Mouse (Mus musculus): ENCODE measurements around the gene Dner. TPM values are rescaled to one million over a fixed set of nuclear protein-coding genes. Genes with fewer than 3 reads are reported as not detected.

Gene Dner
- polyA plus RNA-seq, 1 experiment from 2014 or later = 301 TPM

GRCm38 (mm10) chr1:84463976-84464662, 231.9 kb downstream of the Dner start:
- no peaks in the 10 kb centered on the region for H3K27me3 ChIP-seq (ENCODE audit: control insufficient read depth, insufficient read depth, low read length)
- WGBS = 90% methylated on average over 5 of the region's 5 CpGs

DNA sequence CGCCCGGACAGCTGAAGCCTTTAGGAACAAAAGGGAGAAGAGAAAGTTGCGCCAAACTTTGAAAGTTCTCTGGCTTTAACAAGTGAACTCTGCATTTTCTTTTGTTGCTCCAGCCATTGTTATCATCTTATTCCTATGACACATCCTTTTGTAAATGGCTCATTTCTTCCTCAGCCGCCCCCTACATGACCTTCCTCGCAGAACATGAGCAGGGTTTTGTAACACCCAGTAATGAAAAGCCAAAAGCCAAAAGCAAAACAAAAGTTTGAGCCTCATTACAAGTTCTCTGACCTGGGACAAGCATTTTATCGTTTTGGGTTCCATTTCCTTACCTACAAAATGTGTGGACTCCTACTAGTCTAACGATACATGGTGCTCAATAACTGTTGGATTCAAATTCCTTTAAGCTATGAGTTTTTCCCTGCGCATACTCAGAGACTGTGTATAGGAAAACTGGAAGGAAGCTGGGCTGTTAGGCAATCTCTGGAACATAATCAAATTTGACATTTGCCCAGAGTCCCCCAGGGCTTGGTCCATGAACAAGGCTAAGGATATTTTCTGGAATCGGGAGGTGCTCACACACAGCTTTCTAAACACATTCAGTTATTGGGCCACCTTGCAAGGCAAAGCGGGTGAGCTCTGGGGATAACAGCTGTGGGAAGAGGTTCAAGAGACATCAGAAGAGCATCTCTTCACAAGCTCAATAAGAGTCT, 246.3 kb downstream of the Dner start:
- Histone ChIP-seq H3K9me3 (ENCODE audit: control insufficient read depth, low read length) (no peaks in the 10 kb centered on the region), H3K4me1 (replicated peaks; ENCODE audit: control insufficient read depth, insufficient read depth, low read length) (no peaks in the 10 kb centered on the region), H3K27me3 (ENCODE audit: control insufficient read depth, insufficient read depth, low read length) (no peaks in the 10 kb centered on the region), H3K36me3 (replicated peaks; ENCODE audit: control insufficient read depth, insufficient read depth) (peaks cover 9% of the 10 kb centered on the region), H3K4me2 (replicated peaks) (no peak overlapping the region), H3K9ac (no peak overlapping the region), H3K27ac (no peak overlapping the region), H3K4me3 (replicated peaks; ENCODE audit: low read length) (no peak overlapping the region)
- 71% methylated on average over 10 of the region's 10 CpGs for WGBS
- no peak for DNase-seq (ENCODE audit: low spot score)
- ATAC-seq (ENCODE audit: low FRiP score) = no peak

More at GRCm38 (mm10) chr1:84463976-84464662, 231.9 kb downstream of the Dner start:
- DNase-seq (ENCODE audit: low spot score) (no peak), ATAC-seq (ENCODE audit: low FRiP score) (no peak)
- Histone ChIP-seq H3K9ac (no peak overlapping the region), H3K4me3 (replicated peaks; ENCODE audit: low read length) (no peak overlapping the region), H3K36me3 (replicated peaks; ENCODE audit: control insufficient read depth, insufficient read depth) (no peaks in the 10 kb centered on the region), H3K4me1 (replicated peaks; ENCODE audit: control insufficient read depth, insufficient read depth, low read length) (0 out of 2 replicates have a peak, but pooled peaks cover 4% of the 10 kb centered on the region), H3K9me3 (ENCODE audit: control insufficient read depth, low read length) (no peaks in the 10 kb centered on the region), H3K4me2 (replicated peaks) (no peak overlapping the region), H3K27ac (no peak overlapping the region)

DNA sequence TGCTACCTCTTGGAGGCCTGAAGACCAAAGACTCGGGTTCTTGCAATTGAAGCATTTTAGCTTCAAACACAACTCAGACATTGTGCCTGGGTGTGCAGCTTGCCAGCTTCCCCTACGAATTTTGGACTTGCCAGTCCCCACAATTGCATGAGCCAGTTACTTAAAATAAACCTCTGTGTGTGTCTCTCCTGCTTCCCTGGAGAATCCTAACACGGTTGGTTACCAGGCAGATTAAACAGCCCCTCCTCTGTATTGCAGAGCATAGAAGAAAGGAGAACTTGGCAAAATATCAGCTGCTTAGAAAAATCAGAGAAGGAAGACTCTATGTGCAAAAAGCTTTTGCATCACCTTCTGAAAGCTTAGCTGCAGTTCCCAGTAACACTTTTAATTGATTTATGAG, 252.4 kb downstream of the Dner start:
- DNase-seq (ENCODE audit: low spot score) = no peak

DNA sequence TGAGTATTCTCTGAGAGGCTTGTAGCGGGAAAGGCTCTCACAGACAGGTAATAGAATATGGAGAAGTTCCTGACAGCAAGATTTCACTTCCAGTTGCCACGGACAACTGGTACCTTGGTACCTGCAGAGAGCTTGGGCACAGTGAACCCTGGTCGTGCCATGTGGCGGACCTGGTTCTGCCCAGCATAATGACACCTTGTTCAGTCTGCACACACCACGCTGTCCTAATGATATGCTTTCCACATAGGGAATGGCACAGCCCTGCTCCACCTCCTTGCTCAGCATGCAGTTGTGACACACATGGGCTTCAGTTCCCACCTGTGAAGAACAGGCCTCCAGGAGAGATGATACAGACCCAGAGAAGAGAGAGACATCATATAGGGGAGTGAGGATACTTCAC, 253.0 kb downstream of the Dner start:
- DNase-seq (ENCODE audit: low spot score) = no peak
- no peak overlapping the region for H3K4me3 ChIP-seq (replicated peaks; ENCODE audit: low read length)
- no peaks in the 10 kb centered on the region for H3K27me3 ChIP-seq (ENCODE audit: control insufficient read depth, insufficient read depth, low read length)
- peaks cover 14% of the 10 kb centered on the region for H3K36me3 ChIP-seq (replicated peaks; ENCODE audit: control insufficient read depth, insufficient read depth)
- 95% methylated on average over 5 of the region's 5 CpGs for WGBS
- H3K9ac ChIP-seq = no peak overlapping the region
- H3K4me2 ChIP-seq (replicated peaks) = no peak overlapping the region
- 0 out of 2 replicates have a peak overlapping the region, but pooled peaks have one; percentile 33 for H3K27ac ChIP-seq
- H3K9me3 ChIP-seq (ENCODE audit: control insufficient read depth, low read length) = no peaks in the 10 kb centered on the region
- no peaks in the 10 kb centered on the region for H3K4me1 ChIP-seq (replicated peaks; ENCODE audit: control insufficient read depth, insufficient read depth, low read length)
- ATAC-seq (ENCODE audit: low FRiP score) = no peak; the same call in 1 of the 2 replicates

More for the DNA sequence above, 252.4 kb downstream of the Dner start:
- Histone ChIP-seq H3K36me3 (replicated peaks; ENCODE audit: control insufficient read depth, insufficient read depth) (peaks cover 14% of the 10 kb centered on the region), H3K4me2 (replicated peaks) (no peak overlapping the region), H3K4me1 (replicated peaks; ENCODE audit: control insufficient read depth, insufficient read depth, low read length) (no peaks in the 10 kb centered on the region), H3K27me3 (ENCODE audit: control insufficient read depth, insufficient read depth, low read length) (no peaks in the 10 kb centered on the region), H3K27ac (no peak overlapping the region), H3K9ac (no peak overlapping the region), H3K4me3 (replicated peaks; ENCODE audit: low read length) (no peak overlapping the region), H3K9me3 (ENCODE audit: control insufficient read depth, low read length) (no peaks in the 10 kb centered on the region)
- WGBS = 63% methylated on average over 3 of the region's 3 CpGs
- ATAC-seq (ENCODE audit: low FRiP score) = peak; percentile 42; the same call in 1 of the 2 replicates

DNA sequence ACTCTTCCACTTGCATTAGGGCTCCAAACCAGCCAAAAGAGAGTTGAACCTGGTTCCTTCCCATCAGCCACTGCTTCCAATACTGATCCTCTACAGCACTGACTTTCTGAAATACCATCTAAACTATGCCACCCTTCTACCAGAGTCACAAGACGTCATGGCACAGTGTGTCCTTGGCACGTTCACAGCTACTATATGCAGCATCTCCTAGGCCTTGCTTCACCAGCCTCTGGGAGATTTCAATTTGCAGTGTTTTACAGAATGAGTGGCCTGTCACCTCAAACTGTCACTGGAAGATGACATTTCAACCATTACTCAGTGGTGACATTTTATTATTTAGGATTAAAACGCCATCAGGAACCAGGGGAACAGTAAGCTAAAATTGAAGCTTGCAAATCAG, 254.6 kb downstream of the Dner start:
- DNase-seq (ENCODE audit: low spot score) (no peak), ATAC-seq (ENCODE audit: low FRiP score) (no peak)
- no peak overlapping the region for H3K9ac ChIP-seq
- H3K27ac ChIP-seq = peak overlapping the region; percentile 7; the same call in 1 of the 2 replicates
- H3K9me3 ChIP-seq (ENCODE audit: control insufficient read depth, low read length) = no peaks in the 10 kb centered on the region
- 69% methylated on average over 3 of the region's 3 CpGs for WGBS
- H3K4me1 ChIP-seq (replicated peaks; ENCODE audit: control insufficient read depth, insufficient read depth, low read length) = no peaks in the 10 kb centered on the region
- no peaks in the 10 kb centered on the region for H3K27me3 ChIP-seq (ENCODE audit: control insufficient read depth, insufficient read depth, low read length)
- H3K36me3 ChIP-seq (replicated peaks; ENCODE audit: control insufficient read depth, insufficient read depth) = peaks cover 14% of the 10 kb centered on the region
- no peak overlapping the region for H3K4me3 ChIP-seq (replicated peaks; ENCODE audit: low read length)
- no peak overlapping the region for H3K4me2 ChIP-seq (replicated peaks)

- no peak for DNase-seq (ENCODE audit: low spot score)
- Histone ChIP-seq H3K27me3 (ENCODE audit: control insufficient read depth, insufficient read depth, low read length) (no peaks in the 10 kb centered on the region), H3K36me3 (replicated peaks; ENCODE audit: control insufficient read depth, insufficient read depth) (peaks cover 5% of the 10 kb centered on the region), H3K9ac (no peak overlapping the region), H3K4me3 (replicated peaks; ENCODE audit: low read length) (no peak overlapping the region), H3K4me1 (replicated peaks; ENCODE audit: control insufficient read depth, insufficient read depth, low read length) (no peaks in the 10 kb centered on the region), H3K4me2 (replicated peaks) (no peak overlapping the region), H3K27ac (no peak overlapping the region), H3K9me3 (ENCODE audit: control insufficient read depth, low read length) (no peaks in the 10 kb centered on the region)
- ATAC-seq (ENCODE audit: low FRiP score) = no peak
These were observed 258.5 kb downstream of the Dner start for GRCm38 (mm10) chr1:84437565-84437964.

- ATAC-seq (ENCODE audit: low FRiP score) = no peak
- WGBS = 76% methylated on average over 1 of the region's 1 CpGs
- no peak for DNase-seq (ENCODE audit: low spot score)
- Histone ChIP-seq H3K4me2 (replicated peaks) (no peak overlapping the region), H3K27me3 (ENCODE audit: control insufficient read depth, insufficient read depth, low read length) (no peaks in the 10 kb centered on the region), H3K4me1 (replicated peaks; ENCODE audit: control insufficient read depth, insufficient read depth, low read length) (no peaks in the 10 kb centered on the region), H3K9me3 (ENCODE audit: control insufficient read depth, low read length) (no peaks in the 10 kb centered on the region), H3K4me3 (replicated peaks; ENCODE audit: low read length) (no peak overlapping the region), H3K36me3 (replicated peaks; ENCODE audit: control insufficient read depth, insufficient read depth) (peaks cover 5% of the 10 kb centered on the region), H3K27ac (no peak overlapping the region), H3K9ac (no peak overlapping the region)
These were observed 259.7 kb downstream of the Dner start for GRCm38 (mm10) chr1:84436281-84436680.

GRCm38 (mm10) chr1:84433291-84433980, 262.6 kb downstream of the Dner start:
- H3K27ac ChIP-seq = no peak overlapping the region

GRCm38 (mm10) chr1:84432311-84432710, 263.7 kb downstream of the Dner start:
- H3K4me3 ChIP-seq (replicated peaks; ENCODE audit: low read length) = no peak overlapping the region
- ATAC-seq (ENCODE audit: low FRiP score) = no peak
- WGBS = 72% methylated on average over 1 of the region's 1 CpGs
- H3K27ac ChIP-seq = no peak overlapping the region
- DNase-seq (ENCODE audit: low spot score) = no peak
- peaks cover 20% of the 10 kb centered on the region for H3K36me3 ChIP-seq (replicated peaks; ENCODE audit: control insufficient read depth, insufficient read depth)
- H3K4me1 ChIP-seq (replicated peaks; ENCODE audit: control insufficient read depth, insufficient read depth, low read length) = no peaks in the 10 kb centered on the region
- no peak overlapping the region for H3K4me2 ChIP-seq (replicated peaks)
- H3K27me3 ChIP-seq (ENCODE audit: control insufficient read depth, insufficient read depth, low read length) = no peaks in the 10 kb centered on the region
- H3K9me3 ChIP-seq (ENCODE audit: control insufficient read depth, low read length) = no peaks in the 10 kb centered on the region
- no peak overlapping the region for H3K9ac ChIP-seq

More at GRCm38 (mm10) chr1:84433291-84433980, 262.6 kb downstream of the Dner start:
- no peaks in the 10 kb centered on the region for H3K27me3 ChIP-seq (ENCODE audit: control insufficient read depth, insufficient read depth, low read length)
- WGBS = 83% methylated on average over 6 of the region's 6 CpGs
- no peaks in the 10 kb centered on the region for H3K9me3 ChIP-seq (ENCODE audit: control insufficient read depth, low read length)
- DNase-seq (ENCODE audit: low spot score) (peak; percentile 64), ATAC-seq (ENCODE audit: low FRiP score) (no peak)
- no peak overlapping the region for H3K9ac ChIP-seq
- no peak overlapping the region for H3K4me2 ChIP-seq (replicated peaks)
- peaks cover 11% of the 10 kb centered on the region for H3K36me3 ChIP-seq (replicated peaks; ENCODE audit: control insufficient read depth, insufficient read depth)
- H3K4me3 ChIP-seq (replicated peaks; ENCODE audit: low read length) = no peak overlapping the region
- no peaks in the 10 kb centered on the region for H3K4me1 ChIP-seq (replicated peaks; ENCODE audit: control insufficient read depth, insufficient read depth, low read length)
